Mouse (Mus musculus) cerebellum, adult 2 months (tissue): ENCODE results near the gene Mapk6.

Experiments used
- CTCF ChIP-seq: fragments of 200-500 bp; IDR thresholded peaks from 2 replicates; pipeline ENCODE4 v1.5.1; 2011; ENCODE audit warnings: low read depth, mild to moderate bottlenecking, control low read depth, low read length, moderate library complexity, borderline replicate concordance; ENCODE audit not compliant: insufficient read depth
- POLR2A ChIP-seq: fragments of 200-500 bp; IDR thresholded peaks from 2 replicates; pipeline ENCODE4 v1.6.1; 2011; ENCODE audit warnings: low read length, control low read depth, borderline replicate concordance; ENCODE audit not compliant: insufficient read depth

GRCm38 (mm10) chr9:75435291-75435690 is 25.5 kb upstream of the Mapk6 start:
- TF ChIP-seq POLR2A: no peak
- no peak for TF ChIP-seq CTCF
